Mouse (Mus musculus) midbrain, embryonic 11.5 days (tissue): ENCODE measurements around the gene Hsd17b10. TPM values are rescaled to one million over a fixed set of nuclear protein-coding genes. Genes with fewer than 3 reads are reported as not detected.

Experiments used
- ATAC-seq: fragments of 200-750 bp; cut with Nextera tagmentation; 2 replicates; pipeline ENCODE4 v1.8.0; 2017; ENCODE audit warnings: moderate TSS enrichment, moderate library complexity; ENCODE audit not compliant: low FRiP score
- DNase-seq: peaks from one replicate; pipeline ENCODE4 v3.0.0; 2015; ENCODE audit warnings: low spot score; ENCODE audit errors: missing footprints
- H3K27ac ChIP-seq: fragments of 300-500 bp; sonication (generic); 2 replicates; pipeline ENCODE4 v1.5.1; 2014; ENCODE audit warnings: low read depth, low read length
- H3K27me3 ChIP-seq: fragments of 300-500 bp; sonication (generic); 2 replicates; pipeline ENCODE4 v1.6.1; 2014; ENCODE audit warnings: mild to moderate bottlenecking, low read length, moderate library complexity, mixed read lengths; ENCODE audit not compliant: control insufficient read depth, insufficient read depth
- H3K36me3 ChIP-seq: fragments of 300-500 bp; sonication (generic); 2 replicates; pipeline ENCODE4 v1.6.1; 2014; ENCODE audit warnings: mild to moderate bottlenecking, low read length, moderate library complexity, mixed read lengths; ENCODE audit not compliant: control insufficient read depth, insufficient read depth
- H3K4me1 ChIP-seq: fragments of 300-500 bp; sonication (generic); 2 replicates; pipeline ENCODE4 v1.6.1; 2014; ENCODE audit warnings: low read length; ENCODE audit not compliant: control insufficient read depth, insufficient read depth
- H3K4me2 ChIP-seq: fragments of 300-500 bp; sonication (generic); 2 replicates; pipeline ENCODE4 v1.6.1; 2014; ENCODE audit warnings: mild to moderate bottlenecking, moderate library complexity
- H3K4me3 ChIP-seq: fragments of 300-500 bp; sonication (generic); 2 replicates; pipeline ENCODE4 v1.5.1; 2014; ENCODE audit warnings: low read depth, low read length
- H3K9ac ChIP-seq: fragments of 300-500 bp; sonication (generic); 2 replicates; pipeline ENCODE4 v1.6.1; 2014; ENCODE audit warnings: low read length
- H3K9me3 ChIP-seq: fragments of 300-500 bp; sonication (generic); 2 replicates; pipeline ENCODE4 v1.6.1; 2016; ENCODE audit warnings: low read length; ENCODE audit not compliant: control insufficient read depth
- WGBS: fragments of 180-500 bp; shearing (Covaris S2); extraction: QIAGEN DNeasy Blood & Tissue Kit; methylation state at CpG from one replicate; pipeline ENCODE4 v1.1.7; 2014; 5-methylcytosine and 5-hydroxymethylcytosine counted together
- polyA plus RNA-seq: library from polyadenylated mRNA; unstranded; fragments of >200 nt; fragmentation: Nextera tagmentation; extraction: Ambion mirVana; gene quantifications from 2 replicates; pipeline ENCODE4 v1.2.1, GENCODE M21; 2014

The Hsd17b10 gene
- 159 and 161 TPM in 2 replicates for polyA plus RNA-seq

DNA sequence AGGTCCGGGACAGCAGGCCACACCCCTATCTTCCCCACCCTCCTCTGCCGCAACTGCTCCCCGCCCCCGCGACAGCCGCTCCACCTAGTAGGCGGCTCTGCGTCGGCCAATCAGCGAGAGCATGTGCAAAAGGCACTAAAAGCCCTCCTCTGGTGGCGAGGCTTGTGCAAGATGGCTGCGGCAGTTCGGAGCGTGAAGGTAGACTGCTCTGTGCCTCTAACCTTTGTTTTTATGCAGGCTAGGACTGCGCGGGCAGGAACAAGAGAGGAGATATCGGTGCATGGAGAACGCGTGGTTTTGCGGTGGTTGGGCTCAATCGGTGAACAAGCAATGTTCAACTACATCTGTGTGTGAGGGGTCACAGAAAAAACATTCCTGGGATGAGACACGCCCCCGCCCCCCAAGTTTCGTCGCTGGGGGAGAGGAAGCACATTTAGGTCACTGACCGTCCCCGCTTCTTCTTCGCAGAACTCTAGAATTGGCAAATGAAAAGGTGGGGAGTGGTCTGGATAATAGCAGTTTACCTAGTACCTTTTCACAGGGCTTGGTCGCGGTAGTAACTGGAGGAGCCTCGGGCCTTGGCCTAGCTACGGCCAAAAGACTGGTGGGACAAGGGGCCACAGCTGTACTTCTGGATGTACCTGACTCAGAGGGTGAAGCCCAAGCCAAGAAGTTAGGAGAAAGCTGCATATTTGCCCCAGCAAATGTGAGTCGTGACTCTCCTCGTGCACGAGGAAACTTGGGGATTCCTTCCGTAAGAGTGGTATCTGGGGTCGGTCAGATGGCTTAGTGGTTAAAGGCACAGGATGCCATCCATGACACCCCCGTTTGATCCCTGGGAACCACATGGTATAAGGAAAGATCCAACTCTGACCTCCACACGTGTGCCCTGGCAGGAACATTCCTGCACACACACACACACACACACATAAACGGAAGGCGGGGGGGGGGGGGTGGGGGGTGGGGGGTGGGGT is at the start of gene Hsd17b10:
Gene Hsd17b10 (plus strand): TSS at position 109 of the 974 bp plus-strand sequence.
- Histone ChIP-seq H3K4me1 (no peaks in the 10 kb centered on the region), H3K36me3 (no peaks in the 10 kb centered on the region), H3K27me3 (peaks cover 40% of the 10 kb centered on the region), H3K9me3 (no peaks in the 10 kb centered on the region), H3K9ac (peak within 1 kb of the TSS; percentile 54), H3K27ac (no peak within 1 kb of the TSS), H3K4me3 (peak within 1 kb of the TSS; percentile 44), H3K4me2 (peak within 1 kb of the TSS; percentile 52)
- DNase-seq (peak; percentile 87), ATAC-seq (peak; percentile 98)
- WGBS = 21% methylated on average over 37 of the region's 41 CpGs

DNA sequence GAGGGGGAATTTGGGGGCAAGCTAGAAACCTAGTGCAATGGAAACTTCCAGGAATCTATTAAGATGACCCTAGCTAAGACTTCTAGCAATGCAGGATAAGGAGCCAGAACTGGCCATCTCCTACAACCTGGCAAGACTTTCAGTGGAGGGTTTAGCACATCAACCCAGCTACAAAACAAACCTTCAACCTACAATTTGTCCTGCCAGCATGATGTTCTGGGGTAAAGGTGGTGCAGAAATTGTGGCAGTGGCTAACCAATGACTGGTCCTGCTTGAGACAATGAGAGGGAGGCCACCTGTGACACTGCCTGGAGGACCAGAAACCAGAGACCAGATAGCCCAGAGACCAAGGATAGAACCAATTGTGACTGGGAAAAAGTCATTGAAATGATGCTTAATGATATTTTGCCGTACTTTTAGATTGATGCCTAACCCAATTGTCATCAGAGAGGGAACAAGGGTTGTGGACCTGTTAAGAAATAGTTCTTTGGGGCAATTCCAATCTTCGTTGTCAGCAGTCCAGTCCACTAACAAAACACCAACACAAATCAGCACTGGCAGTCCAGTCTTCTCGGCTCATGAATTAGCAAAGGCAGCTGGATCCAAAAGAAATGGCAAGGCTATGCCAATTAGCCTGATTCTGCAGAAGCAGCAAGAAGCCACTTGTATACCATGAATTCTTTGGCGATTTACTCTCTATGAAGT is 2.5 kb upstream of the Hsd17b10 start:
- DNase-seq = no peak
- H3K9ac ChIP-seq = no peak overlapping the region
- H3K4me1 ChIP-seq = no peaks in the 10 kb centered on the region
- no peaks in the 10 kb centered on the region for H3K9me3 ChIP-seq
- H3K36me3 ChIP-seq = no peaks in the 10 kb centered on the region
- no peak overlapping the region for H3K4me2 ChIP-seq
- peaks cover 28% of the 10 kb centered on the region for H3K27me3 ChIP-seq
- WGBS = 67% methylated on average over 4 of the region's 4 CpGs
- H3K4me3 ChIP-seq = no peak overlapping the region
- H3K27ac ChIP-seq = no peak overlapping the region
- ATAC-seq = no peak

DNA sequence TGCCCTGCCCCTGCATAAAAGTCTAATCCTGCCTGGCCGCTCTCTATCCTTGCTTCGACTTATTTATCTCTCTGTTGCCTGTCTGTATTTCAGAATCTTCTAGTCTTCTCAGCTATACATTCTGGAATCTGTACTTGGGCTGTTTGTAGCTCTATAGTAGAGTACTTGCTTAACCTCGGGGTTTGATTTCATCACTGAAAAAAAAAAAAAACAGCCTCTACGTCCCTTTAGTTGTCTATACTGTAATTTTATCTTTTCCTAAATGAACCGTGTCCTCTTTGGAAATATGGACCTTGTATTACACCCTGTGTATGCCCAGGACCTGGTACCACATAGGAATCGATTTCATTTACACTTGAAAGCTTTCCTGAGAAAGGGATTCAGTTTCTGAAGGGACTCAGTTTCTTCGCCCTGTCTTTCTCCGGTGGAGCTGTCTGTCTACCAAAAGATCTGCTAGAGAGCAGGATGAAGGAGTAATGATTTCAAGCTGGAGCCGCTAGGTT is 412 bp upstream of the Hsd17b10 start:
- H3K36me3 ChIP-seq = no peaks in the 10 kb centered on the region
- no peaks in the 10 kb centered on the region for H3K4me1 ChIP-seq
- H3K4me3 ChIP-seq = peak overlapping the region; percentile 44
- no peak overlapping the region for H3K9ac ChIP-seq
- H3K9me3 ChIP-seq = no peaks in the 10 kb centered on the region
- H3K4me2 ChIP-seq = peak overlapping the region; percentile 52
- no peak overlapping the region for H3K27ac ChIP-seq
- DNase-seq = no peak
- H3K27me3 ChIP-seq = peaks cover 33% of the 10 kb centered on the region
- 39% methylated on average over 9 of the region's 9 CpGs for WGBS
- no peak for ATAC-seq

DNA sequence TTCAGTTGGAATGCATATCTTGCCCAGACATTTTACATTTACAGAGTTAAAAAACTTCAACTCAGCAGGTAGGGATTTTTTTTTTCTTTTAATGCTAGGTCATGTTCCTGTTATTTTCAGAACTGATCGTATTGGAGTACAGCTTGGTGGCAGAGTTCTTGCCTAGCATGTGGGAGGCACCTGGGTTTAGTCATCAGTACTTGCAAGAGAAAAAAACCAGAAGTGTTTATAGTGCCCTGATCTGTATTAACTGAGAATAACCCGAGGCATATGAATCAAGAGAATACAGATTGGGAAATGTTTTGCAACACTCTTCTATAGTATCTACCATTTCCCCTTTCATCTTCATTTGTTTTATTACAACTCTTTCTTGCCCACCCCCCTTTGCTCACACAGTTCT is 1.2 kb downstream of the Hsd17b10 start:
- H3K4me2 ChIP-seq = no peak overlapping the region
- no peak for ATAC-seq
- peaks cover 44% of the 10 kb centered on the region for H3K27me3 ChIP-seq
- H3K4me1 ChIP-seq = no peaks in the 10 kb centered on the region
- H3K9ac ChIP-seq = no peak overlapping the region
- no peak overlapping the region for H3K27ac ChIP-seq
- DNase-seq = no peak
- H3K36me3 ChIP-seq = no peaks in the 10 kb centered on the region
- H3K9me3 ChIP-seq = no peaks in the 10 kb centered on the region
- no peak overlapping the region for H3K4me3 ChIP-seq
- 82% methylated on average over 2 of the region's 2 CpGs for WGBS

DNA sequence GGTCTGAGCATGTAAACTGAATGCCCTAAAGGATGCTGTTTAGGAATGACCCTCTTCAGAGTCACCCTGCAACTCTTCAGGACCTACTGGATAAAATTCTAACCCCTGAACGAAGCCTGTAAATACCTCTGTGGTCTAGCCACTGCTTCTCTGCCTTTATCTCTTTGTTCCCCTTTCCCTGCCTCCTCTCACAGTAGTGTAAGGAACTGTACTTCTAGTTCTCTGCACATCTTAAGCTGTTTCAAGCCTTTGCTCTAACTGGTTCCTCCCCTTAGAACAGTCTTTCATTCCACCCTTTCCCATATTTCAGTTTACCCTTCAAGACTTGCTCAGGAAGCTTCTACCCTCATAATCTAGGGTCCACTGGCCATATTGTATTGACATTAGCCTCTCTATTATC is 6.2 kb downstream of the Hsd17b10 start:
- H3K9ac ChIP-seq = no peak overlapping the region
- ATAC-seq (no peak), DNase-seq (no peak)
- peaks cover 34% of the 10 kb centered on the region for H3K27me3 ChIP-seq
- H3K9me3 ChIP-seq = no peaks in the 10 kb centered on the region
- no peaks in the 10 kb centered on the region for H3K36me3 ChIP-seq
- 65% methylated on average over 1 of the region's 1 CpGs for WGBS
- H3K4me3 ChIP-seq = no peak overlapping the region
- no peaks in the 10 kb centered on the region for H3K4me1 ChIP-seq
- H3K4me2 ChIP-seq = no peak overlapping the region
- H3K27ac ChIP-seq = no peak overlapping the region

DNA sequence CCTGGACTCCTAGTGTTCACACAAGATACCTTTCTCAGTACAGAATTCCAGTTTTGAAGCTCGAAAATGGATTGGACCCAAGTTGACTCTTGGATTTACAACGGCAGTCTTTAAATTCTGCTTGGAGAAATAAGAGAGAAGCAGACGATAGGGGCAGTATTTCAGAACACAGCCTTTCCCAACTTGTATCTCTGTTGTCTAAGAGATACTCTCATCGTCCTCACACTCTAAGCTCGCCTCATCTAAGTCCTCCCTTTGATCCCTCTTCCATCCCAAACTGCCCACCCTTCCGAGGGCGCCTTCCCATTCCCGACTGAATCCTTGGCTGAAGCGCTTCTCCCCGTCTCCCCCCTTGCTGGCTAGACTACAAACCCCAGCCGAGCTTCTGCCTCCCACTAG is 14.1 kb downstream of the Hsd17b10 start:
- peak overlapping the region; percentile 71 for H3K9ac ChIP-seq
- peaks cover 23% of the 10 kb centered on the region for H3K27me3 ChIP-seq
- ATAC-seq = no peak; the same call in 1 of the 2 replicates
- no peak for DNase-seq
- H3K4me3 ChIP-seq = peak overlapping the region; percentile 50
- 15% methylated on average over 11 of the region's 11 CpGs for WGBS
- peak overlapping the region; percentile 76 for H3K27ac ChIP-seq
- H3K9me3 ChIP-seq = no peaks in the 10 kb centered on the region
- H3K4me2 ChIP-seq = peak overlapping the region; percentile 42
- no peaks in the 10 kb centered on the region for H3K36me3 ChIP-seq
- 0 out of 2 replicates have a peak, but pooled peaks cover 5% of the 10 kb centered on the region for H3K4me1 ChIP-seq

DNA sequence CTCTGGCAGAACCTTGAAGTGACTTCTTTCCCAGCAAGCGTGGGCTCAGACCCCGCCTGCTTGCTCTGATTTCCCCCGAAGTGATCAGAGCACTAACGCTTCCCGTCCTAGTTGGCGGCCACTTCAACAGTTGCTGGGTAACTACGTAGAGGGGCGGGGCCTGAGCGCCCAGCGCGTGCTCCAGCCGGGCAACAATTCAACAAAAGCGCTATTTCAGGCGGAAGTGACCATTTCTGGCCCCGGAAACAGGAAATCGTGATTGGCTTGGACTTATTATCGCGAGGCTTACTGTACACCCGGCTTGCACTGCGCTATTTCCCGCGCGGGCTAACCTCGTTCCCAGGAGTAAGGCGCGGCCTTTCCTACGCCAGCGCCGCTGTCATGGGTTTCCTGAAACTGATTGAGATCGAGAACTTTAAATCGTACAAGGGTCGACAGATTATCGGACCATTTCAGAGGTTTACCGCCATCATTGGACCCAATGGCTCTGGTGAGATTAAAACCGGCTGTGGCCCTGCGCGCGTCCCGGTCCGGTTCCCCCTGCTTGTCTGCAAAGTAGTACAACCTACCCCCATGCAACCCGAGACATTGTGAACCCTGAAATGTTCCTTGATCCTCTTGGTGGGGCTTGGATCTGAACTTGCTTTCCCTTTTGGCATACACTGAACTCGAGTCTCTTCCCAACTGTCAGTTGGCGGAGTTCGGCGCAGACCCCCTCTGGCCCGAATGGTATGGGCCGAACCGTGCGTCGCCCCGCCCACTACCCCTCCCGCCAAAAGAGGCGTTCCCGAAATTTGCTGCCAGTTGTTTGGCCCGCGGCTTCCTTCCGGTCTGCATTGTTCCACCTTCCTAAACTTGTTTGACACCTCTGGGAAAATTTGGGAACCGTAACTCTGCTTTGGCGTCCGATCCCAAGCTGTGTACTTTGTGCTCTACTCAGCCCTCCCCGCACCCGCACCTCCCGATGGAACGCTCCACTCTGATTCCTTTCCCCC is 14.8 kb downstream of the Hsd17b10 start, which contains the start of the genes Ribc1 and Smc1a:
Gene Ribc1 (minus strand): TSS at position 145 of the 995 bp plus-strand sequence.
Gene Smc1a (plus strand): TSS at position 278 of the 995 bp plus-strand sequence.
- WGBS = 22% methylated on average over 63 of the region's 64 CpGs
- ATAC-seq = peak; percentile 98
- Histone ChIP-seq H3K4me3 (peak within 1 kb of the TSS; percentile 50), H3K4me1 (0 out of 2 replicates have a peak, but pooled peaks cover 5% of the 10 kb centered on the region), H3K4me2 (peak within 1 kb of the TSS; percentile 52), H3K9ac (peak within 1 kb of the TSS; percentile 74), H3K36me3 (no peaks in the 10 kb centered on the region), H3K9me3 (no peaks in the 10 kb centered on the region), H3K27me3 (peaks cover 26% of the 10 kb centered on the region), H3K27ac (peak within 1 kb of the TSS; percentile 81)
- peak; percentile 97 for DNase-seq

DNA sequence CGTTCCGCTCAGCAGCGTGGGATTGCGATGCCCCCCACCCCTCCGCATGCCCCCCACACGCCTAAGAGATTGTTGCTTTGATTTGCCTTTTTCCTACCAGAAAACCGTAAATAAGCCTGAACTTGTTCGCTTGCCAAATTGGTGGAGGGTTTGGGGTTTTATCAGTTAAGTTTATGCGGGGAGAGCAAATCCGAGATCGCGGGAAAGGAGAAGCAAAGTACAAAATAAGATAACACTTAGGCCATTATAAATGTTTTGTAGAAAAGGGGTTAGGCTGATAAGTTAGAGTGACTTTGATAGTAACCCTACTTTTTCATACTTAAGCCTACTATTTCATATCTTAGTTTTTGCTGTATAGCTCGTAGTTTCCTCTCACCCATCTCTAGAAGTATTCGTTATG is 15.5 kb downstream of the Hsd17b10 start:
- H3K9ac ChIP-seq = peak overlapping the region; percentile 74
- H3K27ac ChIP-seq = no peak overlapping the region
- peak overlapping the region; percentile 50 for H3K4me3 ChIP-seq
- WGBS = 23% methylated on average over 14 of the region's 14 CpGs
- peaks cover 26% of the 10 kb centered on the region for H3K27me3 ChIP-seq
- H3K4me1 ChIP-seq = 0 out of 2 replicates have a peak, but pooled peaks cover 5% of the 10 kb centered on the region
- DNase-seq (no peak), ATAC-seq (no peak)
- peak overlapping the region; percentile 52 for H3K4me2 ChIP-seq
- H3K9me3 ChIP-seq = no peaks in the 10 kb centered on the region
- no peaks in the 10 kb centered on the region for H3K36me3 ChIP-seq
